ENCODE assay signal across 9 mouse cellular contexts in genomic region chr5:24110068-24110467, GRCm38 (mm10). TPM values are rescaled to one million over a fixed set of nuclear protein-coding genes. Genes with fewer than 3 reads are reported as not detected.
A peak's percentile ranks its signal among the peaks of the same experiment; 100 is the strongest.
DNase-seq lines count a peak whose midpoint lies in the region; ATAC-seq and TF ChIP-seq lines count a peak whose summit lies in the region.
"Had no signal": no experiment of that assay in that cellular context is flagged by ENCODE, and none has a peak within 500 bp of the region (broad histone marks: within the 10 kb centered on the region; RNA-seq: fewer than 3 reads in every experiment).

No protein-coding gene starts in this region.

- TF ChIP-seq EP300 in CH12.LX (IDR thresholded peaks at IDR 0.05; ENCODE audit: low read length), result no peak
- TF ChIP-seq EP300 in liver, postnatal 0 days (IDR thresholded peaks at IDR 0.05; ENCODE audit: low read depth), result no peak

- peaks cover 4% of the 10 kb centered on the region; the same call in 1 of the 2 replicates for H3K36me3 ChIP-seq in heart, embryonic 11.5 days (ENCODE audit: control insufficient read depth, insufficient read depth, low read length)
- H3K36me3 ChIP-seq in CH12.LX (replicated peaks in 1 of 2; ENCODE audit: control insufficient read depth in 1 of 2, insufficient read depth in 1 of 2, low read length in 1 of 2), result peaks cover 0 to 52% of the 10 kb centered on the region in 2 experiments
- peaks cover 3% of the 10 kb centered on the region; the same call in 1 of the 2 replicates for H3K36me3 ChIP-seq in liver, postnatal 0 days (replicated peaks; ENCODE audit: insufficient read depth, low read length)
- H3K36me3 ChIP-seq: heart, embryonic 15.5 days had no signal

- no peak overlapping the region for H3K4me2 ChIP-seq in heart, embryonic 11.5 days
- no peak overlapping the region for H3K4me2 ChIP-seq in CH12.LX (ENCODE audit: insufficient read depth, low read depth, poor library complexity, severe bottlenecking)
- H3K4me2 ChIP-seq in liver, postnatal 0 days (ENCODE audit: low read depth, low read length), result no peak overlapping the region
- H3K4me2 ChIP-seq: heart, embryonic 15.5 days had no signal

- H3K4me3 ChIP-seq in heart, embryonic 11.5 days (ENCODE audit: low read depth, low read length), result no peak overlapping the region
- no peak overlapping the region for H3K4me3 ChIP-seq in CH12.LX (replicated peaks in 1 of 3; ENCODE audit: low read depth in 2 of 3, low read length in 2 of 3, poor library complexity in 1 of 3)
- no peak overlapping the region for H3K4me3 ChIP-seq in liver, postnatal 0 days (ENCODE audit: low read depth, low read length)
- H3K4me3 ChIP-seq: heart, embryonic 15.5 days had no signal

- DNase-seq in heart, postnatal 4 days, result peak; percentile 56
- no peak for DNase-seq in CH12.LX (ENCODE audit: extremely low read depth)
- DNase-seq in adrenal gland, postnatal 36 days, result peak; percentile 50 to 64
- DNase-seq in liver, postnatal 0 days, result peak; percentile 52
- no peak for DNase-seq in layer of hippocampus, adult 9-11 months
- no peak for DNase-seq in left cerebral cortex, postnatal 14 days (ENCODE audit: low spot score in 2 of 2)
- no peak for DNase-seq in urinary bladder, postnatal 36 days (ENCODE audit: low spot score in 2 of 2)

- WGBS in heart, embryonic 11.5 days (ENCODE audit: insufficient replicate concordance), result 58% methylated on average over 5 of the region's 5 CpGs
- 81% methylated on average over 5 of the region's 5 CpGs for WGBS in liver, postnatal 0 days (ENCODE audit: insufficient replicate concordance)

- H3K79me2 ChIP-seq in CH12.LX (replicated peaks; ENCODE audit: control insufficient read depth, extremely low read depth, insufficient read depth, poor library complexity, severe bottlenecking), result peaks cover 3% of the 10 kb centered on the region

- dilution Hi-C loops in CH12.LX (cut with MboI; ENCODE audit: extremely low pct_ligation_motif_present, extremely low pct_unique_long_range_greater_than_20kb, low sequenced_read_pairs), result no loop called here

- ATAC-seq in heart, embryonic 11.5 days (replicated peaks; ENCODE audit: insufficient number of reproducible peaks, low FRiP score, low TSS enrichment), result no peak
- peak; percentile 41; the same call in 1 of the 2 replicates for ATAC-seq in liver, postnatal 0 days

- no peak for TF ChIP-seq CTCF in CH12.LX (conservative IDR thresholded peaks at IDR 0.05 in 1 of 2, IDR thresholded peaks at IDR 0.05 in 1 of 2; ENCODE audit: low read depth in 2 of 2, low read length in 2 of 2)
- no peak for TF ChIP-seq CTCF in liver, postnatal 0 days (IDR thresholded peaks at IDR 0.05; ENCODE audit: low read depth)

- no peaks in the 10 kb centered on the region for H3K27me3 ChIP-seq in heart, embryonic 11.5 days (ENCODE audit: control insufficient read depth, insufficient read depth, low read length)
- H3K27me3 ChIP-seq in CH12.LX (replicated peaks), result no peaks in the 10 kb centered on the region
- H3K27me3 ChIP-seq in liver, postnatal 0 days (ENCODE audit: insufficient read depth, low read length), result no peaks in the 10 kb centered on the region
- H3K27me3 ChIP-seq: heart, embryonic 15.5 days had no signal

- no peak overlapping the region for H3K9ac ChIP-seq in heart, embryonic 11.5 days (ENCODE audit: low read depth, low read length)
- no peak overlapping the region for H3K9ac ChIP-seq in CH12.LX (ENCODE audit: insufficient read depth, low read depth)
- H3K9ac ChIP-seq in liver, postnatal 0 days (replicated peaks), result no peak overlapping the region
- H3K9ac ChIP-seq: heart, embryonic 15.5 days had no signal

- no peak overlapping the region for H3K27ac ChIP-seq in heart, embryonic 11.5 days (ENCODE audit: low read depth, low read length)
- H3K27ac ChIP-seq in CH12.LX (ENCODE audit: insufficient read depth, low read depth), result no peak overlapping the region
- no peak overlapping the region for H3K27ac ChIP-seq in liver, postnatal 0 days (ENCODE audit: low read depth)
- H3K27ac ChIP-seq: heart, embryonic 15.5 days had no signal

- in situ Hi-C loops in CH12.LX (cut with MboI; ENCODE audit: low pct_ligation_motif_present, low pct_unique_long_range_greater_than_20kb, low sequenced_read_pairs), result no loop called here

- no peak for TF ChIP-seq RAD21 in CH12.LX (IDR thresholded peaks at IDR 0.05; ENCODE audit: low read depth, low read length)

- no peaks in the 10 kb centered on the region for H3K9me3 ChIP-seq in heart, embryonic 11.5 days (replicated peaks; ENCODE audit: control insufficient read depth, low read length)
- no peaks in the 10 kb centered on the region for H3K9me3 ChIP-seq in CH12.LX (replicated peaks; ENCODE audit: low read length)
- no peaks in the 10 kb centered on the region for H3K9me3 ChIP-seq in liver, postnatal 0 days (ENCODE audit: low read length)
- H3K9me3 ChIP-seq: heart, embryonic 15.5 days had no signal

- TF ChIP-seq POLR2A in CH12.LX (IDR thresholded peaks at IDR 0.05; ENCODE audit: low read depth, low read length), result no peak

- H3K4me1 ChIP-seq in heart, embryonic 11.5 days (ENCODE audit: control insufficient read depth, insufficient read depth, low read length), result no peaks in the 10 kb centered on the region
- peaks cover 3 to 30% of the 10 kb centered on the region in 2 experiments; a peak in 3 of 4 replicates for H3K4me1 ChIP-seq in CH12.LX (ENCODE audit: control insufficient read depth in 1 of 2, insufficient read depth in 2 of 2)
- no peaks in the 10 kb centered on the region for H3K4me1 ChIP-seq in liver, postnatal 0 days (ENCODE audit: insufficient read depth)
- H3K4me1 ChIP-seq: heart, embryonic 15.5 days had no signal

- intact Hi-C loops in left cerebral cortex, postnatal 14 days (cut with DNase I), result no loop called here

TF ChIP-seq in CH12.LX, 34 proteins besides CTCF, POLR2A, EP300 and RAD21:
- TF ChIP-seq RCOR1 (conservative IDR thresholded peaks at IDR 0.05; ENCODE audit: low read depth, low read length), result no peak
- no peak for TF ChIP-seq MAFK (IDR thresholded peaks at IDR 0.05; ENCODE audit: insufficient replicate concordance, low read length)
- no peak for TF ChIP-seq TCF12 (IDR thresholded peaks at IDR 0.05; ENCODE audit: low read depth, low read length)
- no peak for TF ChIP-seq ZMIZ1 (IDR thresholded peaks at IDR 0.05; ENCODE audit: low read depth, low read length)
- no peak for TF ChIP-seq MAX (IDR thresholded peaks at IDR 0.05; ENCODE audit: low read length)
- peak; percentile 93 for TF ChIP-seq SIN3A (IDR thresholded peaks at IDR 0.05; ENCODE audit: low read length)
- no peak for TF ChIP-seq USF1 (IDR thresholded peaks at IDR 0.05; ENCODE audit: low read depth, low read length)
- TF ChIP-seq IRF4 (IDR thresholded peaks at IDR 0.05; ENCODE audit: low read depth, low read length), result no peak
- TF ChIP-seq MXI1 (IDR thresholded peaks at IDR 0.05; ENCODE audit: low read depth, low read length), result peak; percentile 74; the same call in 1 of the 2 replicates
- no peak for TF ChIP-seq ETS1 (conservative IDR thresholded peaks at IDR 0.05; ENCODE audit: low read depth, low read length)
- TF ChIP-seq TBP (conservative IDR thresholded peaks at IDR 0.05; ENCODE audit: low read depth, low read length), result no peak

RNA-seq across cellular contexts. Expression of gene Klhl7, which starts 9.7 kb away (rescaled TPM):
- 10 to 100 TPM; 60.2 to 62.0 TPM for total RNA-seq in heart, postnatal 4 days (2021)
- polyA plus RNA-seq in heart, embryonic 11.5 days (2014; fragmentation: Nextera tagmentation; extraction: Ambion mirVana), result 39.0 and 50.4 TPM in 2 replicates
- total RNA-seq in CH12.LX (2012; rRNA removed) (20.0 and 20.4 TPM in 2 replicates), CH12.LX (2014; rRNA removed) (71.4 and 72.1 TPM in 2 replicates)
- polyA plus RNA-seq in CH12.LX (2012; ENCODE audit: insufficient read length, low read depth), result 23.2 and 26.5 TPM in 2 replicates
- total RNA-seq in adrenal gland, postnatal 36 days (2021), result 10 to 100 TPM; 33.3 to 38.1 TPM
- 11.6 and 12.3 TPM in 2 replicates for polyA plus RNA-seq in liver, postnatal 0 days (2015; fragmentation: Nextera tagmentation; extraction: Ambion mirVana)
- 100 to 1,000 TPM in 1 of 2 experiments, 10 to 100 TPM in 1; 96.8 to 102 TPM for total RNA-seq in left cerebral cortex, postnatal 14 days (2021)

RNA-seq across cellular contexts. Expression of gene Nupl2, which starts 54.7 kb away (rescaled TPM):
- 10 to 100 TPM; 10.6 to 11.2 TPM for total RNA-seq in heart, postnatal 4 days (2021)
- polyA plus RNA-seq in heart, embryonic 11.5 days (2014; fragmentation: Nextera tagmentation; extraction: Ambion mirVana), result 14.2 and 14.6 TPM in 2 replicates
- total RNA-seq in CH12.LX (2012; rRNA removed) (12.0 and 15.7 TPM in 2 replicates), CH12.LX (2014; rRNA removed) (33.4 and 33.9 TPM in 2 replicates)
- polyA plus RNA-seq in CH12.LX (2012; ENCODE audit: insufficient read length, low read depth), result 24.8 and 28.9 TPM in 2 replicates
- total RNA-seq in adrenal gland, postnatal 36 days (2021), result 1 to 10 TPM; 6.0 to 6.4 TPM
- polyA plus RNA-seq in liver, postnatal 0 days (2015; fragmentation: Nextera tagmentation; extraction: Ambion mirVana), result 4.4 and 5.3 TPM in 2 replicates
- 10 to 100 TPM in 1 of 2 experiments, 1 to 10 TPM in 1; 9.4 to 10.3 TPM for total RNA-seq in left cerebral cortex, postnatal 14 days (2021)

Comparison
In these comparisons a context has a peak if more than half of its experiments do, and no peak if none do; other contexts are left out.
1. DNase-seq: peak in heart, postnatal 4 days (single experiment), adrenal gland, postnatal 36 days (2 of 2) and liver, postnatal 0 days (single experiment); none in CH12.LX (single experiment), layer of hippocampus, adult 9-11 months (single experiment), left cerebral cortex, postnatal 14 days (0 of 2) and urinary bladder, postnatal 36 days (0 of 2).